Mouse (Mus musculus) central nervous system, embryonic 14 days (tissue): Measurements from ENCODE around the gene P4ha2. TPM values are rescaled to one million over a fixed set of nuclear protein-coding genes. Genes with fewer than 3 reads are reported as not detected.

Experiments
- polyA plus RNA-seq: library from polyadenylated mRNA; depleted of rRNA; stranded (reverse); fragments of >200 nt; gene quantifications from 2 replicates; pipeline ENCODE4 v1.2.3, GENCODE M21; 2012; rRNA removed

Gene P4ha2
- 14.7 and 31.3 TPM in 2 replicates for polyA plus RNA-seq

GRCm38 (mm10) chr11:54100045-54100691 lies at the start of gene P4ha2:
Gene P4ha2 (plus strand): TSS chr11:54100095.

GRCm38 (mm10) chr11:54068520-54069371 lies 31.1 kb upstream of the P4ha2 start, which contains the start of gene Pdlim4:
Gene Pdlim4 (minus strand): TSS chr11:54069014.

Other genes with a start within 250 kb of the P4ha2 start
- gene Gm12216, start 240.8 kb upstream of the P4ha2 start, polyA plus RNA-seq = 0.11 and 0.64 TPM in 2 replicates
- gene Slc22a5, start 208.4 kb upstream of the P4ha2 start, polyA plus RNA-seq = 12.3 TPM in 2 replicates
- gene Slc22a21, start 119.8 kb upstream of the P4ha2 start, polyA plus RNA-seq = 3.4 and 5.4 TPM in 2 replicates
- gene Slc22a4, start 72.0 kb upstream of the P4ha2 start, polyA plus RNA-seq = 1.4 and 2.2 TPM in 2 replicates
- 32.0 and 37.8 TPM in 2 replicates for gene Pdlim4, start 31.1 kb upstream of the P4ha2 start, polyA plus RNA-seq
- not detected in 2 replicates for gene Csf2, start 149.6 kb downstream of the P4ha2 start, polyA plus RNA-seq
- gene Il3, start 167.2 kb downstream of the P4ha2 start, polyA plus RNA-seq = not detected in 2 replicates
- 42.2 and 46.1 TPM in 2 replicates for gene Acsl6, start 203.7 kb downstream of the P4ha2 start, polyA plus RNA-seq